Mouse (Mus musculus) embryonic fibroblast, embryonic 13.5 days (primary cell): ENCODE measurements around the gene Gtf3c3.

Source experiments
- CTCF ChIP-seq: IDR thresholded peaks from 2 replicates; pipeline ENCODE4 v1.5.1; 2011; ENCODE audit warnings: mild to moderate bottlenecking, control low read depth, low read length, moderate library complexity, borderline replicate concordance; ENCODE audit not compliant: insufficient read depth
- POLR2A ChIP-seq: IDR thresholded peaks from 2 replicates; pipeline ENCODE4 v1.6.1; 2011; ENCODE audit warnings: low read depth, mild to moderate bottlenecking, control low read depth, low read length, moderate library complexity

- no peak for TF ChIP-seq POLR2A
- TF ChIP-seq CTCF, result no peak
Measured at GRCm38 (mm10) chr1:54384221-54384620, 54.5 kb downstream of the Gtf3c3 start.
